Mouse (Mus musculus): ENCODE data around the gene Dpep2nb. TPM values are rescaled to one million over a fixed set of nuclear protein-coding genes. Genes with fewer than 3 reads are reported as not detected.
"Not testable (repeated sequence)": the region's sequence is repeated elsewhere in the genome, so short reads cannot be mapped to it uniquely, and the experiment has no call there.

Dpep2nb gene
- polyA plus RNA-seq, 1 experiment from 2014 or later: not detected

DNA sequence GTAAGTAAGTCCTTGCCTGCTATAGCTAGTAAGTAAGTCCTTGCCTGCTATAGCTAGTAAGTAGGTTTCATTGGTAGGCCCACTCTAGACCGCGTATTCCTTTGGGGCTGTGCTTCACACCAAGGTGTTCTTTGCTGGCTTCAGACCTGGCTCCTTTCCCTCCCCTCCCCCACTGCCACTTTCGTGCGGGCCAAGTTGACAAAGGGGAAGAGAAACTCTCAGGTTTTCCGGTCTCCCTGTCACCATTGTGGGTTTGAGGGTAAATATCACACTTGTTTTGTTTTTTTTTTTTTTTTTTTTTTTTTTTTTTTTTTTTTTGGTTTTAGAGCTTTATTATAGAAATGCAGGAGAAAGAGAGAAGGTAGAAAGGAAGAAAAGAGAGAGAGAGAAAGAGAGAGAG, 13.3 kb downstream of the Dpep2nb start:
- Histone ChIP-seq H3K4me3 (ENCODE audit: low read length) (no peak overlapping the region), H3K9ac (ENCODE audit: low read depth, low read length) (no peak overlapping the region), H3K4me2 (ENCODE audit: low read length) (no peak overlapping the region), H3K36me3 (ENCODE audit: control insufficient read depth, insufficient read depth, low read length) (no peaks in the 10 kb centered on the region), H3K27me3 (replicated peaks; ENCODE audit: control insufficient read depth, insufficient read depth, low read length) (no peaks in the 10 kb centered on the region), H3K4me1 (ENCODE audit: control insufficient read depth, insufficient read depth, low read depth, low read length) (no peaks in the 10 kb centered on the region), H3K9me3 (ENCODE audit: control insufficient read depth, low read length) (no peaks in the 10 kb centered on the region), H3K27ac (ENCODE audit: low read depth, low read length) (no peak overlapping the region)
- no peak for ATAC-seq
- 77% methylated on average over 5 of the region's 5 CpGs for WGBS

DNA sequence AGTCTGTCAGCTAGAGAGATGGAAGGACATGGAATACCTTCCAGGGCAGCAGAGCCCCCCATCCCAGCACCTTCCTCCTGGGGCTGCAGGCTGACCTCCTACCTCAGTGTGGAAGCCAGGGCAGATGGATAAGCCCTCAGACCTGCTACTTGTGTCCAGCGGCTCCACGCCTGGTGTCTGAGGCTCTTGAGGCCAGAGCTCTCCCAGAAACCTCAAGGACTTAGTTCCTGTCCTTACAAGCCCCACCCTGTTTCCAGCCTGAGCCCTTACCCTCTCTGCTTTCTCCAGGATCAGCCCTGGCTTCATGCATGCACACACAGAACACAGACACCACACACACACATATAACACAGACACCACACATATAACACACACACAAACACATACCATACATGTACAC, 14.2 kb downstream of the Dpep2nb start:
- Histone ChIP-seq H3K4me3 (ENCODE audit: low read length) (no peak overlapping the region), H3K36me3 (ENCODE audit: control insufficient read depth, insufficient read depth, low read length) (no peaks in the 10 kb centered on the region), H3K9me3 (ENCODE audit: control insufficient read depth, low read length) (no peaks in the 10 kb centered on the region), H3K27ac (ENCODE audit: low read depth, low read length) (no peak overlapping the region), H3K4me1 (ENCODE audit: control insufficient read depth, insufficient read depth, low read depth, low read length) (no peaks in the 10 kb centered on the region), H3K27me3 (replicated peaks; ENCODE audit: control insufficient read depth, insufficient read depth, low read length) (no peaks in the 10 kb centered on the region), H3K9ac (ENCODE audit: low read depth, low read length) (no peak overlapping the region), H3K4me2 (ENCODE audit: low read length) (no peak overlapping the region)
- 81% methylated on average over 2 of the region's 2 CpGs for WGBS
- ATAC-seq: no peak

DNA sequence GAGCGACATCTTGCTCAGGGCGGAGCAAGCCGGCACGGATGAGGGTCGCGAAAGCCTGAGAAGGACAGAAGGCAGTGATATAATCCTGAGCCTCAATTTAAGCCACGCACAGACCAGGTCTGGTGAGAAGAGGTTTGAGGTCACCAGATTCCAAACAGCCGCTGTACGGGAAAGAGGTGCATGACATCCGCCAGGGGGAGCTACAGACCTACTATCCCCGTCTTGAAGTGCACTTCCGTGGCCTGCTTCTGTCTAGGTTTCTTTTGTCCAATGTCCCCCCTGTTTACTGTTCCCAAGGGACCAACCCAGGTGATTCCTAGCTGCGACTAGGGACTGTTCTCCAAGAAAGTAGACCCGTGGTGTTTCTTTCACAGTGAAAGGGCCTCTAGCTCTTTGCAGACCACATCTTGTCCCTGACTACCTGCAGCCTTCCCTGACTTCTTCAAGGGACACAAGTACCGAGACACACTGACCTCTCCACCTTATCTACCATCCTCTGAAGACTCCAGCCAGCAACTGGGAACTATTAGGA, 14.9 kb downstream of the Dpep2nb start, which contains the start of gene Dus2:
Gene Dus2, plus strand, starts transcription at position 482 of the 532 bp plus-strand sequence.
- Histone ChIP-seq H3K9ac (ENCODE audit: low read depth, low read length) (0 out of 2 replicates have a peak within 1 kb of the TSS, but pooled peaks have one; percentile 23), H3K4me2 (ENCODE audit: low read length) (no peak within 1 kb of the TSS)
- ATAC-seq: no peak

DNA sequence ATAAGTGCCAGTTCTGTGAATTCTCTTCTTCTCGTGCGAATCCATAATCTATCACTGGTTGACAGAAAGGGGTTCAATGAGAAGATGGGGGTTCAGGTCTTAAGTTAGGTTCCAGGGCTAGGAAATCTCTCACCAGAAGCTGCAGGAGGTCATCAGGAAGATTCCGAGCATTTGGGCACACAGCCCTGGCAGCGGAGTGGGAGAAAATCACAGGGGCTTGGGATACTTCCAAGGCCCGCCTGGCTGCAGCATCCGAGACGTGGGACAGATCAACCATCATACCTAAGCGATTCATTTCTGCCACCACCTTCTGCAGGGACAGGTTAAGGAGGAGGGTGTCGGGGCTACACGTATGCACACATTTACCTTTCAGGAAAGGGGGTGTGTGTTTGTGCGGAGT, 17.2 kb downstream of the Dpep2nb start:
- WGBS: 86% methylated on average over 11 of the region's 11 CpGs
- ATAC-seq: no peak

More for the DNA sequence above, 14.9 kb downstream of the Dpep2nb start, which contains the start of gene Dus2:
- Histone ChIP-seq H3K9me3 (ENCODE audit: control insufficient read depth, low read length) (no peaks in the 10 kb centered on the region), H3K4me3 (ENCODE audit: low read length) (no peak within 1 kb of the TSS), H3K27ac (ENCODE audit: low read depth, low read length) (no peak within 1 kb of the TSS), H3K4me1 (ENCODE audit: control insufficient read depth, insufficient read depth, low read depth, low read length) (no peaks in the 10 kb centered on the region), H3K27me3 (replicated peaks; ENCODE audit: control insufficient read depth, insufficient read depth, low read length) (no peaks in the 10 kb centered on the region), H3K36me3 (ENCODE audit: control insufficient read depth, insufficient read depth, low read length) (no peaks in the 10 kb centered on the region)
- 17% methylated on average over 13 of the region's 15 CpGs for WGBS

DNA sequence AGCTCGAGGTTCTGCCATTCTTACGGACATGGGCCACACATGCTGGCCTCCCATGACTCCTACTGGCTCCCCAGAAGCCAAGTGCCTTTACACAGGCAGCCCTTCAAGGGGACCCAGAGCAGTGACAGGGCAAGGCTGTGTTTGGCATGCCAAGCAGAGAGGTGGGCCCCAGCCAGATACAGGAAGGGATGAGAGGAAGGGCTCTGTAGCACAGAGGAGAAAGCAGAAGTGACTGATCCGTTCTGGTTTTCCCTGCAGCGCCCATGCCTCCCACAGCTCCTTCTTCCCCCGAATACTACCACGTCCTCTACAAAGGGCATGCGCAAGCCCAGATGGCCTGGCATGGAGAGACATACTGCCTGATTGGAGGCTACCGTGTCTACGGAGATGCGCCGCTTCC, 22.4 kb downstream of the Dpep2nb start:
- H3K9me3 ChIP-seq (ENCODE audit: control insufficient read depth, low read length); ATAC-seq; H3K9ac ChIP-seq (ENCODE audit: low read depth, low read length); H3K36me3 ChIP-seq (ENCODE audit: control insufficient read depth, insufficient read depth, low read length); H3K27me3 ChIP-seq (replicated peaks; ENCODE audit: control insufficient read depth, insufficient read depth, low read length); H3K27ac ChIP-seq (ENCODE audit: low read depth, low read length); H3K4me3 ChIP-seq (ENCODE audit: low read length); H3K4me1 ChIP-seq (ENCODE audit: control insufficient read depth, insufficient read depth, low read depth, low read length); H3K4me2 ChIP-seq (ENCODE audit: low read length): not testable (repeated sequence)
- WGBS: 84% methylated on average over 11 of the region's 11 CpGs

More for the DNA sequence above, 17.2 kb downstream of the Dpep2nb start:
- Histone ChIP-seq H3K36me3 (ENCODE audit: control insufficient read depth, insufficient read depth, low read length) (no peaks in the 10 kb centered on the region), H3K4me3 (ENCODE audit: low read length) (no peak overlapping the region), H3K4me1 (ENCODE audit: control insufficient read depth, insufficient read depth, low read depth, low read length) (no peaks in the 10 kb centered on the region), H3K4me2 (ENCODE audit: low read length) (no peak overlapping the region), H3K27me3 (replicated peaks; ENCODE audit: control insufficient read depth, insufficient read depth, low read length) (no peaks in the 10 kb centered on the region), H3K27ac (ENCODE audit: low read depth, low read length) (no peak overlapping the region), H3K9ac (ENCODE audit: low read depth, low read length) (no peak overlapping the region), H3K9me3 (ENCODE audit: control insufficient read depth, low read length) (no peaks in the 10 kb centered on the region)

DNA sequence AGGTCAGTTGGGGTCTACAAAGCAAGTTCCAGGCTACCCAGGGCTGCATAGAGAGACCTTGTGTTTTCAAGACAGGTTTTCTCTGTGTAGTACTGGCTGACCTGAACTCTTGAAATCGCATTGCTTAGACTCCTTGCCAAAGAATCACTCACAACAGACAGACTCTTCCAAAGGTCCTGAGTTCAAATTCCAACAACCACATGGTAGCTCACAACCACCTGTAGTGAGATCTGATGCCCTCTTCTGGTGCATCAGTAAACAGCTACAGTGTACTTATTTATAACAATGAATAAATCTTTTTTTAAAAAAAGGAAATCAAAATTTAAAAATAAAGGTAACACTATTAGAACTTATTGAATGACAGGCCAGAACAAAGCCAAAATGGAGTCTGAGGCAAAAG, 24.6 kb downstream of the Dpep2nb start:
- Histone ChIP-seq H3K4me3 (ENCODE audit: low read length) (no peak overlapping the region), H3K27me3 (replicated peaks; ENCODE audit: control insufficient read depth, insufficient read depth, low read length) (no peaks in the 10 kb centered on the region), H3K4me2 (ENCODE audit: low read length) (no peak overlapping the region), H3K4me1 (ENCODE audit: control insufficient read depth, insufficient read depth, low read depth, low read length) (no peaks in the 10 kb centered on the region), H3K9ac (ENCODE audit: low read depth, low read length) (no peak overlapping the region), H3K27ac (ENCODE audit: low read depth, low read length) (no peak overlapping the region), H3K36me3 (ENCODE audit: control insufficient read depth, insufficient read depth, low read length) (no peaks in the 10 kb centered on the region), H3K9me3 (ENCODE audit: control insufficient read depth, low read length) (no peaks in the 10 kb centered on the region)
- no peak for ATAC-seq
- WGBS: 97% methylated on average over 1 of the region's 1 CpGs

DNA sequence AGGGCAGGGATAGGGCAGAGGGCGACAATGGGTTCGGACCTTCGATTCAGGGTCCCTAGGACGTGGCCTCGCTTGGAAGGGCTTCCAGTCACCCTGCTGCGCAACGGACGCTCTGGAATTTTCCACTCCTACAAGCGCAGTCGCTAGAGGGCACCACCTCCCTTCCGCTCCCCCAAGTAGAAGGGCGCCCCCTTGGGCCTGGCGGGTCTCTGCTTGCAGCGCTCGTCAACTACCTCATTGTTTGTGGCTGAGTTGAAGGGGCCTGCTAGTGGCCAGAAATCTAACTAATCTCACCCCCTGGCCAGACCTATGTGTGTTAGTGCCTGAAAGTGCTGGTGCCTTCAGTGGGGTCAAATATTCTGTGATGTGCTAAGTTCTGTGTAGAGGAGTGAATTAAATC, 26.4 kb downstream of the Dpep2nb start, which contains the start of gene Dpep3:
Gene Dpep3, minus strand, starts transcription at position 105 of the 400 bp plus-strand sequence.
- no peak within 1 kb of the TSS for H3K4me3 ChIP-seq (ENCODE audit: low read length)
- ATAC-seq: no peak
- no peaks in the 10 kb centered on the region for H3K9me3 ChIP-seq (ENCODE audit: control insufficient read depth, low read length)
- H3K36me3 ChIP-seq (ENCODE audit: control insufficient read depth, insufficient read depth, low read length): no peaks in the 10 kb centered on the region
- H3K4me2 ChIP-seq (ENCODE audit: low read length): no peak within 1 kb of the TSS
- no peaks in the 10 kb centered on the region for H3K4me1 ChIP-seq (ENCODE audit: control insufficient read depth, insufficient read depth, low read depth, low read length)
- H3K9ac ChIP-seq (ENCODE audit: low read depth, low read length): no peak within 1 kb of the TSS
- no peak within 1 kb of the TSS for H3K27ac ChIP-seq (ENCODE audit: low read depth, low read length)
- 90% methylated on average over 15 of the region's 15 CpGs for WGBS
- H3K27me3 ChIP-seq (replicated peaks; ENCODE audit: control insufficient read depth, insufficient read depth, low read length): no peaks in the 10 kb centered on the region

DNA sequence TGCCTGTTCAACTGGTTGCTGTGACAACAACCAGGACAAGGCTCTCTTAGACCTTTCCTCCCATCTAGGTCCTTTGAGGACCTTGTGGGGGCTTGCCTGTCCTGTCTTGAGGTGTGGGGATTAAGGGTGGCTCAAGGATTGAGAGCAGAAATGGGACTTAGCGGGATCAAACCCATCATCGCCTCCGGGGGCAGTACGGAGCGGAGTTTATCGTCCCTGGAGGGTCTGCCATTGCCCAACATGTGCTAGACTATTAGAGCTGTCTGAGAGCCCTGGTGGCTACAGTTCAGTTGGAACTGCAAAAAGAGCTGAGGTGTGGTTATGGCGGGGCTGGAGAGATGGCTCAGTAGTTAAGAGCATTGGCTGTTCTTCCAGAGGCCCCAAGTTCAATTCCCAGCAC, 30.4 kb downstream of the Dpep2nb start:
- WGBS: 63% methylated on average over 7 of the region's 7 CpGs
- H3K27ac ChIP-seq (ENCODE audit: low read depth, low read length): no peak overlapping the region
- no peak for ATAC-seq
- no peaks in the 10 kb centered on the region for H3K9me3 ChIP-seq (ENCODE audit: control insufficient read depth, low read length)
- H3K4me3 ChIP-seq (ENCODE audit: low read length): no peak overlapping the region
- H3K4me1 ChIP-seq (ENCODE audit: control insufficient read depth, insufficient read depth, low read depth, low read length): no peaks in the 10 kb centered on the region
- no peak overlapping the region for H3K9ac ChIP-seq (ENCODE audit: low read depth, low read length)
- no peaks in the 10 kb centered on the region for H3K27me3 ChIP-seq (replicated peaks; ENCODE audit: control insufficient read depth, insufficient read depth, low read length)
- no peaks in the 10 kb centered on the region for H3K36me3 ChIP-seq (ENCODE audit: control insufficient read depth, insufficient read depth, low read length)
- H3K4me2 ChIP-seq (ENCODE audit: low read length): no peak overlapping the region

DNA sequence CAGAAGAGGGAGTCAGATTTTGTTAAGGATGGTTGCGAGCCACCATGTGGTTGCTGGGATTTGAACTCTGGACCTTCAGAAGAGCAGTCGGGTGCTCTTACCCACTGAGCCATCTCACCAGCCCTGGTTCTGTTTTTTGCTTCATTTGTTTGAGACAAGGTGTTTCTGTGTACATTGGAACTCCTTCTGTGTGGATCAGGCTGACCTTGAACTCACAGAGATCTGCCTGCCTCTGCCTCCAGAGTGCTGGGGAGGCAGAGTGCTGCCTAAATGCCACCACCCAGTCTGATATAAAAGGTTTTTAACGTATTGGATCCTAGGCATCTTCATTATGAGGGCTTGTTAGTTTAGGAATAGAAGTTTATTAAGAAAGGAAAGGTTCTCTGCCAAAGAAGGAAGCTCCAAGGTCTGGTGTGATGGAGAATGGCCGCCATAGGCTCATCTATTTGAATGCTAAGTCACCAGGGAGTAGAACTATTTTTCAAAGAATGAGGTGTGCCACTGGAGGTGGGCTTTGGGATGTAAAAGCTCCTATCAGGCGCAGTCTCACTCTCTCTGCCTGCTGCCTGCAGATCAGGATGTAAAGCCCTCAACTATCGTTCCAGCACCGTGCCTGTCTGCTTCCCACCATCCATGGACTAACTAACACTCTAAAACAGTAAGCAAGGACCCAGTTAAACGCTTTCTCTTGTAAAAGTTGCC, 34.6 kb downstream of the Dpep2nb start:
- H3K9ac ChIP-seq (ENCODE audit: low read depth, low read length): no peak overlapping the region
- no peaks in the 10 kb centered on the region for H3K36me3 ChIP-seq (ENCODE audit: control insufficient read depth, insufficient read depth, low read length)
- 74% methylated on average over 8 of the region's 8 CpGs for WGBS
- H3K9me3 ChIP-seq (ENCODE audit: control insufficient read depth, low read length): no peaks in the 10 kb centered on the region
- ATAC-seq: no peak
- H3K4me1 ChIP-seq (ENCODE audit: control insufficient read depth, insufficient read depth, low read depth, low read length): peaks cover 3% of the 10 kb centered on the region
- no peak overlapping the region for H3K4me3 ChIP-seq (ENCODE audit: low read length)
- H3K4me2 ChIP-seq (ENCODE audit: low read length): no peak overlapping the region
- H3K27ac ChIP-seq (ENCODE audit: low read depth, low read length): no peak overlapping the region
- peaks cover 11% of the 10 kb centered on the region for H3K27me3 ChIP-seq (replicated peaks; ENCODE audit: control insufficient read depth, insufficient read depth, low read length)

Data from hindbrain, embryonic 16.5 days (tissue).